Comparison of ENCODE assay signal across 18 mouse cellular contexts in the genomic region with DNA sequence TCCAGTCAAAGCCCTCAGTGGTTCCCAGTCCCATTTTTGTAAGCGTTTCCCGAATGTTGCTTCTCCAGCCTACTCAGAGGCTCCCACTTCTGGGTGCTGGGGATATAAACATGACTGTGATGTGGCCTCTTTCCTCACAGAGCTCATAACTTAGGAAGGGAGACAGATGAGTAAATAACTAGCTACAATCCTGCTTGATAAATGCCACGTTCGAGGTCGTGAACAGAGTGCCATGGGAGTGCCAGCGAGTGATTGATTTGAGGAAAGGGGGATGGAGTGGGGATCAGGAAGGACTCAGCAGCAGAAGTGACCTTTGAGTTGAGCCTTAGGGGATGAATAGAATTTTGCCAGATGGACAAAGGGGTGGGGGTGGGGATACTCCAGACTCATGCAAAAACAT. TPM values are rescaled to one million over a fixed set of nuclear protein-coding genes. Genes with fewer than 3 reads are reported as not detected.
A peak's percentile ranks its signal among the peaks of the same experiment; 100 is the strongest.
DNase-seq lines count a peak whose midpoint lies in the region; ATAC-seq and TF ChIP-seq lines count a peak whose summit lies in the region.
"Had no signal": no experiment of that assay in that cellular context is flagged by ENCODE, and none has a peak within 500 bp of the region (broad histone marks: within the 10 kb centered on the region; RNA-seq: fewer than 3 reads in every experiment).

No protein-coding gene starts in this region.

- peak overlapping the region; percentile 40; the same call in 1 of the 2 replicates for H3K27ac ChIP-seq in forebrain, embryonic 10.5 days
- no peak overlapping the region for H3K27ac ChIP-seq in forebrain, embryonic 16.5 days (ENCODE audit: low read length)
- H3K27ac ChIP-seq in layer of hippocampus, adult 2 months: no peak overlapping the region
- H3K27ac ChIP-seq in midbrain, postnatal 0 days (ENCODE audit: low read depth, low read length): no peak overlapping the region
- H3K27ac ChIP-seq in heart, embryonic 11.5 days (ENCODE audit: low read depth, low read length): no peak overlapping the region
- H3K27ac ChIP-seq: embryonic facial prominence, embryonic 13.5 days; hindbrain, embryonic 13.5 days; limb, embryonic 15.5 days; macrophage had no signal

- ATAC-seq in forebrain, embryonic 16.5 days: no peak
- ATAC-seq in midbrain, postnatal 0 days (ENCODE audit: low FRiP score): no peak
- ATAC-seq in heart, embryonic 11.5 days (replicated peaks; ENCODE audit: insufficient number of reproducible peaks, low FRiP score, low TSS enrichment): no peak
- ATAC-seq: Patski had no signal

- 76% methylated on average over 6 of the region's 6 CpGs for WGBS in forebrain, embryonic 10.5 days
- 72% methylated on average over 6 of the region's 6 CpGs for WGBS in forebrain, embryonic 16.5 days
- 64% methylated on average over 6 of the region's 6 CpGs for WGBS in midbrain, postnatal 0 days
- 58% methylated on average over 6 of the region's 6 CpGs for WGBS in heart, embryonic 11.5 days (ENCODE audit: insufficient replicate concordance)

- TF ChIP-seq CTCF in layer of hippocampus, adult 2 months (conservative IDR thresholded peaks at IDR 0.05): peak; percentile 32; the same call in 1 of the 2 replicates
- peak; percentile 39 for TF ChIP-seq CTCF in midbrain, postnatal 0 days (IDR thresholded peaks at IDR 0.05)

- H3K27me3 ChIP-seq in forebrain, embryonic 10.5 days (ENCODE audit: poor library complexity, severe bottlenecking): no peaks in the 10 kb centered on the region
- H3K27me3 ChIP-seq in forebrain, embryonic 16.5 days (replicated peaks; ENCODE audit: control insufficient read depth, insufficient read depth, low read length): no peaks in the 10 kb centered on the region
- no peaks in the 10 kb centered on the region for H3K27me3 ChIP-seq in midbrain, postnatal 0 days (ENCODE audit: insufficient read depth, low read length)
- no peaks in the 10 kb centered on the region for H3K27me3 ChIP-seq in heart, embryonic 11.5 days (ENCODE audit: control insufficient read depth, insufficient read depth, low read length)
- H3K27me3 ChIP-seq: embryonic facial prominence, embryonic 13.5 days; limb, embryonic 15.5 days; Patski had no signal

- DNase-seq in forebrain, embryonic 10.5 days (ENCODE audit: extremely low spot score, low spot score): no peak
- no peak for DNase-seq in layer of hippocampus, adult 2 months (ENCODE audit: low spot score in 2 of 2)
- DNase-seq in layer of hippocampus, adult 18-20 months (ENCODE audit: low spot score in 2 of 2): no peak
- DNase-seq in adrenal gland, postnatal 25 days: peak; percentile 16
- DNase-seq in midbrain, postnatal 0 days (ENCODE audit: low spot score): no peak
- DNase-seq in B cell, adult 2 months: no peak
- DNase-seq: cerebellum, postnatal 10 days; kidney, adult 11 months; layer of hippocampus, adult 9-11 months; lung, adult 18-20 months had no signal

- no peak overlapping the region for H3K4me2 ChIP-seq in forebrain, embryonic 16.5 days (ENCODE audit: low read length)
- no peak overlapping the region for H3K4me2 ChIP-seq in midbrain, postnatal 0 days (ENCODE audit: low read depth, low read length, poor library complexity, severe bottlenecking)
- no peak overlapping the region for H3K4me2 ChIP-seq in heart, embryonic 11.5 days
- H3K4me2 ChIP-seq: embryonic facial prominence, embryonic 13.5 days; hindbrain, embryonic 13.5 days; limb, embryonic 15.5 days had no signal

- H3K9me3 ChIP-seq in forebrain, embryonic 10.5 days: no peaks in the 10 kb centered on the region
- no peaks in the 10 kb centered on the region for H3K9me3 ChIP-seq in forebrain, embryonic 16.5 days (ENCODE audit: control insufficient read depth, low read length)
- no peaks in the 10 kb centered on the region for H3K9me3 ChIP-seq in midbrain, postnatal 0 days (ENCODE audit: low read length)
- no peaks in the 10 kb centered on the region for H3K9me3 ChIP-seq in heart, embryonic 11.5 days (replicated peaks; ENCODE audit: control insufficient read depth, low read length)
- H3K9me3 ChIP-seq: embryonic facial prominence, embryonic 13.5 days; hindbrain, embryonic 13.5 days; limb, embryonic 15.5 days had no signal

- H3K4me1 ChIP-seq in forebrain, embryonic 10.5 days: peaks cover 31% of the 10 kb centered on the region
- H3K4me1 ChIP-seq in forebrain, embryonic 16.5 days (replicated peaks; ENCODE audit: control insufficient read depth, insufficient read depth, low read length): no peaks in the 10 kb centered on the region
- H3K4me1 ChIP-seq in midbrain, postnatal 0 days (ENCODE audit: insufficient read depth, low read length): no peaks in the 10 kb centered on the region
- peaks cover 14% of the 10 kb centered on the region for H3K4me1 ChIP-seq in heart, embryonic 11.5 days (ENCODE audit: control insufficient read depth, insufficient read depth, low read length)
- H3K4me1 ChIP-seq: limb, embryonic 15.5 days had no signal

- no peak overlapping the region for H3K9ac ChIP-seq in forebrain, embryonic 16.5 days (replicated peaks; ENCODE audit: low read depth, low read length)
- H3K9ac ChIP-seq in midbrain, postnatal 0 days (replicated peaks; ENCODE audit: low read length, poor library complexity, severe bottlenecking): no peak overlapping the region
- H3K9ac ChIP-seq in heart, embryonic 11.5 days (ENCODE audit: low read depth, low read length): no peak overlapping the region
- H3K9ac ChIP-seq: embryonic facial prominence, embryonic 13.5 days; hindbrain, embryonic 13.5 days; limb, embryonic 15.5 days had no signal

- H3K4me3 ChIP-seq in forebrain, embryonic 10.5 days: no peak overlapping the region
- H3K4me3 ChIP-seq in forebrain, embryonic 16.5 days (replicated peaks; ENCODE audit: low read length): no peak overlapping the region
- H3K4me3 ChIP-seq in layer of hippocampus, adult 2 months: no peak overlapping the region
- H3K4me3 ChIP-seq in midbrain, postnatal 0 days (ENCODE audit: low read depth, low read length): no peak overlapping the region
- no peak overlapping the region for H3K4me3 ChIP-seq in heart, embryonic 11.5 days (ENCODE audit: low read depth, low read length)
- H3K4me3 ChIP-seq: embryonic facial prominence, embryonic 13.5 days; hindbrain, embryonic 13.5 days; limb, embryonic 15.5 days had no signal

- H3K36me3 ChIP-seq in forebrain, embryonic 10.5 days (replicated peaks): no peaks in the 10 kb centered on the region
- no peaks in the 10 kb centered on the region for H3K36me3 ChIP-seq in forebrain, embryonic 16.5 days (ENCODE audit: control insufficient read depth, insufficient read depth)
- H3K36me3 ChIP-seq in midbrain, postnatal 0 days (ENCODE audit: insufficient read depth, low read length): no peaks in the 10 kb centered on the region
- H3K36me3 ChIP-seq in heart, embryonic 11.5 days (ENCODE audit: control insufficient read depth, insufficient read depth, low read length): no peaks in the 10 kb centered on the region
- H3K36me3 ChIP-seq: embryonic facial prominence, embryonic 13.5 days; hindbrain, embryonic 13.5 days; limb, embryonic 15.5 days had no signal

RNA-seq across cellular contexts. Expression of gene Stx8, which starts 41.7 kb away (rescaled TPM):
- polyA plus RNA-seq in forebrain, embryonic 10.5 days (2016; fragmentation: Nextera tagmentation; extraction: Ambion mirVana): 46.8 and 47.2 TPM in 2 replicates
- 66.6 and 68.2 TPM in 2 replicates for polyA plus RNA-seq in forebrain, embryonic 16.5 days (2015; fragmentation: Nextera tagmentation; extraction: Ambion mirVana)
- total RNA-seq in layer of hippocampus, adult 2 months (2021): 10 to 100 TPM; 33.4 to 35.0 TPM
- total RNA-seq in layer of hippocampus, adult 18-20 months (2021): 10 to 100 TPM; 38.3 to 39.1 TPM
- total RNA-seq in adrenal gland, postnatal 25 days (2021): 28.5 and 35.1 TPM in 2 replicates
- 13.2 and 22.4 TPM in 2 replicates for total RNA-seq in midbrain, postnatal 0 days (2014; rRNA removed)
- 59.0 and 63.6 TPM in 2 replicates for polyA plus RNA-seq in midbrain, postnatal 0 days (2015; fragmentation: Nextera tagmentation; extraction: Ambion mirVana)
- polyA plus RNA-seq in heart, embryonic 11.5 days (2014; fragmentation: Nextera tagmentation; extraction: Ambion mirVana): 59.2 and 60.9 TPM in 2 replicates

RNA-seq across cellular contexts. Expression of gene Cfap52, which starts 42.2 kb away (rescaled TPM):
- 0.57 and 0.74 TPM in 2 replicates for polyA plus RNA-seq in forebrain, embryonic 10.5 days (2016; fragmentation: Nextera tagmentation; extraction: Ambion mirVana)
- polyA plus RNA-seq in forebrain, embryonic 16.5 days (2015; fragmentation: Nextera tagmentation; extraction: Ambion mirVana): 1.8 and 2.3 TPM in 2 replicates
- 1 to 10 TPM in 1 of 2 experiments, under 1 TPM in 1; 0.86 to 1.7 TPM for total RNA-seq in layer of hippocampus, adult 2 months (2021)
- 1 to 10 TPM in 1 of 2 experiments, under 1 TPM in 1; 0.63 to 1.1 TPM for total RNA-seq in layer of hippocampus, adult 18-20 months (2021)
- total RNA-seq in adrenal gland, postnatal 25 days (2021): not detected in 2 replicates
- total RNA-seq in midbrain, postnatal 0 days (2014; rRNA removed): 3.8 TPM in 2 replicates
- polyA plus RNA-seq in midbrain, postnatal 0 days (2015; fragmentation: Nextera tagmentation; extraction: Ambion mirVana): 2.7 and 3.2 TPM in 2 replicates
- 0.57 TPM in 1 of 2 replicates, not detected in the other for polyA plus RNA-seq in heart, embryonic 11.5 days (2014; fragmentation: Nextera tagmentation; extraction: Ambion mirVana)
- polyA plus RNA-seq: heart, embryonic 14.5 days; macrophage had no signal
